Mouse (Mus musculus) testis, adult 2 months (tissue): ENCODE data around the gene Aass. TPM values are rescaled to one million over a fixed set of nuclear protein-coding genes. Genes with fewer than 3 reads are reported as not detected.
"Not testable (repeated sequence)": the region's sequence is repeated elsewhere in the genome, so short reads cannot be mapped to it uniquely, and the experiment has no call there.

Experiments used
- H3K27ac ChIP-seq: fragments of 200-500 bp; 2 replicates; pipeline ENCODE4 v1.5.1; 2012; ENCODE audit warnings: low read depth, low read length; ENCODE audit not compliant: control insufficient read depth, insufficient read depth
- H3K27me3 ChIP-seq: fragments of 200-500 bp; 2 replicates; pipeline ENCODE4 v1.6.1; 2012; ENCODE audit warnings: mild to moderate bottlenecking, low read length, moderate library complexity; ENCODE audit not compliant: control insufficient read depth, insufficient read depth
- H3K36me3 ChIP-seq: fragments of 200-500 bp; 2 replicates; pipeline ENCODE4 v1.6.1; 2012; ENCODE audit warnings: mild to moderate bottlenecking, low read length; ENCODE audit not compliant: control insufficient read depth, insufficient read depth
- H3K4me1 ChIP-seq: fragments of 200-500 bp; 2 replicates; pipeline ENCODE4 v1.6.1; 2012; ENCODE audit warnings: low read length; ENCODE audit not compliant: control insufficient read depth, insufficient read depth
- H3K4me3 ChIP-seq: fragments of 200-500 bp; 2 replicates; pipeline ENCODE4 v1.5.1; 2012; ENCODE audit warnings: low read depth, mild to moderate bottlenecking, low read length, moderate library complexity, mixed read lengths; ENCODE audit not compliant: control insufficient read depth
- CTCF ChIP-seq: fragments of 200-500 bp; IDR thresholded peaks from 2 replicates; pipeline ENCODE4 v1.5.1; 2012; ENCODE audit warnings: low read depth, mild to moderate bottlenecking, inconsistent platforms, low read length, moderate library complexity; ENCODE audit not compliant: control insufficient read depth, insufficient read depth, insufficient replicate concordance
- POLR2A ChIP-seq: fragments of 200-500 bp; IDR thresholded peaks from 2 replicates; pipeline ENCODE4 v1.6.1; 2012; ENCODE audit warnings: low read depth, mild to moderate bottlenecking, inconsistent platforms, low read length, moderate library complexity; ENCODE audit not compliant: control insufficient read depth
- polyA plus RNA-seq: library from polyadenylated mRNA; depleted of rRNA; stranded (reverse); fragments of >200 nt; gene quantifications from 2 replicates; pipeline ENCODE4 v1.2.3, GENCODE M21; 2012

Aass gene
- polyA plus RNA-seq, 1 experiment, result 0.93 TPM

DNA sequence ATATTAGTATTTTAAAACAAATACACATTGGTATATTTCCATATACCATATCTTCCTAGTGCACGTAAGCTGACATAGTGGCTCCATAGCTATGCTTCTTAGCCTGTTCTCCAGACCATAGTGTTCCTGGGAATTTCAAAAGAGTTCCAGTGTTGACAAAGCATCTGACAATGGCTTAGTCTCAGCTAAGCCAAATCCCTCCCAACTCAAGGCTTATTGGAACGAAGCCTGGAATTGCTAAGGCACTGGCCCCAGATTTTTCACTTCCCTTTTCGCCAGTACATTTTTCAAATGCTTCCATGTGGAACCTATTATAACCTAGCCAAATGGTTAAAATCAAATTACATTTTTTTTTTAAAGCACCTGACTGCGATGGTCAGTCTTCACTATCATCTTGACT lies 3.6 kb downstream of the Aass start:
- Histone ChIP-seq H3K4me1 (peaks cover 6% of the 10 kb centered on the region), H3K27me3 (peaks cover 4% of the 10 kb centered on the region), H3K4me3 (no peak overlapping the region), H3K27ac (no peak overlapping the region), H3K36me3 (no peaks in the 10 kb centered on the region)
- TF ChIP-seq POLR2A (no peak), CTCF (no peak)

GRCm38 (mm10) chr6:23126706-23127105 lies 6.1 kb downstream of the Aass start:
- no peaks in the 10 kb centered on the region for H3K27me3 ChIP-seq
- no peak for TF ChIP-seq CTCF
- no peak for TF ChIP-seq POLR2A

GRCm38 (mm10) chr6:23125831-23126230 lies 7.0 kb downstream of the Aass start:
- Histone ChIP-seq H3K4me1 (no peaks in the 10 kb centered on the region; the same call in 1 of the 2 replicates), H3K36me3 (no peaks in the 10 kb centered on the region), H3K27me3 (no peaks in the 10 kb centered on the region), H3K4me3 (no peak overlapping the region), H3K27ac (no peak overlapping the region)
- TF ChIP-seq CTCF (no peak), POLR2A (no peak)

More at GRCm38 (mm10) chr6:23126706-23127105, 6.1 kb downstream of the Aass start:
- Histone ChIP-seq H3K4me3 (no peak overlapping the region), H3K27ac (no peak overlapping the region), H3K36me3 (no peaks in the 10 kb centered on the region), H3K4me1 (no peaks in the 10 kb centered on the region; the same call in 1 of the 2 replicates)

- no peak overlapping the region for H3K4me3 ChIP-seq
- H3K4me1 ChIP-seq, result no peaks in the 10 kb centered on the region; the same call in 1 of the 2 replicates
- TF ChIP-seq CTCF, result no peak
- no peak for TF ChIP-seq POLR2A
- no peaks in the 10 kb centered on the region for H3K27me3 ChIP-seq
- no peaks in the 10 kb centered on the region for H3K36me3 ChIP-seq
- no peak overlapping the region for H3K27ac ChIP-seq
Observed at GRCm38 (mm10) chr6:23124823-23125222, 8.0 kb downstream of the Aass start.

- H3K4me1 ChIP-seq, result no peaks in the 10 kb centered on the region; the same call in 1 of the 2 replicates
- no peak for TF ChIP-seq CTCF
- TF ChIP-seq POLR2A, result no peak
- H3K4me3 ChIP-seq, result no peak overlapping the region
- no peak overlapping the region for H3K27ac ChIP-seq
- H3K36me3 ChIP-seq, result no peaks in the 10 kb centered on the region
- H3K27me3 ChIP-seq, result no peaks in the 10 kb centered on the region
Observed at GRCm38 (mm10) chr6:23122934-23123333, 9.9 kb downstream of the Aass start.

GRCm38 (mm10) chr6:23114781-23115180 lies 18.0 kb downstream of the Aass start:
- Histone ChIP-seq H3K27ac (no peak overlapping the region), H3K27me3 (no peaks in the 10 kb centered on the region), H3K4me3 (no peak overlapping the region), H3K36me3 (no peaks in the 10 kb centered on the region), H3K4me1 (no peaks in the 10 kb centered on the region)
- TF ChIP-seq CTCF, result no peak
- no peak for TF ChIP-seq POLR2A

DNA sequence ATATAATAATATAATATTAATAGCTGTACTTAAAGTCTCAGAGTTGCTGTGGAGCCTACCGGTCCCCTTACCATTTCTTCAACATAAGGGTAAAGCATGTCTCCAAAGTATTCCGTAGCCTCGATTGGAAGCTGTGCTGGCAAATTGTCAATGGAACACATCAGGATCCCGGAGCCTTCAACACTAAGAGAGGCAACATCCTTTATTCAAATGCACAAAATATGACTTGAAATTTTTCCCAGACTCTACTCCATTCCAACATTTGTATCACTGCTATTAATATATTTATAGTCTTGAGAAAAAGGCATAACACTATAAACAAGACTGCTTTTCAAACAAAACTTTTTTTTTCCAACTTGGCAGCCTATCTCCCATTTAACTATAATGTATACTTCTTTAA lies 25.7 kb downstream of the Aass start:
- no peaks in the 10 kb centered on the region for H3K27me3 ChIP-seq
- TF ChIP-seq POLR2A, result no peak
- TF ChIP-seq CTCF, result no peak
- H3K27ac ChIP-seq, result no peak overlapping the region
- H3K4me3 ChIP-seq, result no peak overlapping the region
- no peaks in the 10 kb centered on the region for H3K36me3 ChIP-seq
- H3K4me1 ChIP-seq, result no peaks in the 10 kb centered on the region

GRCm38 (mm10) chr6:23106373-23106772 lies 26.4 kb downstream of the Aass start:
- H3K36me3 ChIP-seq, result no peaks in the 10 kb centered on the region
- no peak overlapping the region for H3K4me3 ChIP-seq
- H3K4me1 ChIP-seq, result no peaks in the 10 kb centered on the region
- no peaks in the 10 kb centered on the region for H3K27me3 ChIP-seq
- no peak for TF ChIP-seq CTCF
- no peak for TF ChIP-seq POLR2A
- H3K27ac ChIP-seq, result no peak overlapping the region

- not testable (repeated sequence) for H3K4me3 ChIP-seq, H3K27me3 ChIP-seq, H3K4me1 ChIP-seq, H3K36me3 ChIP-seq, H3K27ac ChIP-seq
Observed at GRCm38 (mm10) chr6:23090346-23091055, 42.3 kb downstream of the Aass start.

DNA sequence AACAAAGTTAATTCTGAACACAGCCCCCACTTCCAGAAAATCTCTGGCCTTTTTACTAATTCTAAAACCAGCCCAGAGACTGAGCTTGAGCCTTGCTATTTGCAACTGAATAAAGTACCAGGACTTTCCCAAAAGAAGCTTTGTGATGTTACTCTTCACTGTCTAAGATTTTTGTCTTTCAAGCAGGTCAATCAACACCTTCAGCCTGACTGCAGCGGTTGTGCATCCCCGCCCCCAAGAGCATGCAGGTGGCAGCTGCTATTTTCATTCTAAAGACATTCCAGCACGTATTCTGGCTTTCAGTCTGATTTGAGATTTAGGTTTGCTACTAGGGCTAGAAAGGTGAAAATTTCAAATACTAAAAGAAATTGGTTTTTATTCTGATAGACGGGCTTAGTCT lies 43.5 kb downstream of the Aass start:
- not testable (repeated sequence) for H3K27me3 ChIP-seq, H3K36me3 ChIP-seq, H3K27ac ChIP-seq

More for the DNA sequence above, 43.5 kb downstream of the Aass start:
- H3K4me1 ChIP-seq, H3K4me3 ChIP-seq: not testable (repeated sequence)
